Mouse (Mus musculus): ENCODE measurements around the gene Mdm4. TPM values are rescaled to one million over a fixed set of nuclear protein-coding genes. Genes with fewer than 3 reads are reported as not detected.

Mdm4 gene
- polyA plus RNA-seq, 1 experiment from 2014 or later = 36.7 TPM

Small RNA genes lying within 50 kb of the gene (microRNA-seq; reads per million reads assigned to microRNA genes)
- gene Gm44300 = not detected

Other genes with a start within 250 kb of the Mdm4 start
- gene Lrrn2, start 150.3 kb downstream of the Mdm4 start, polyA plus RNA-seq (2015; fragmentation: Nextera tagmentation; extraction: Ambion mirVana) = 3.3 and 4.5 TPM in 2 replicates
- 6.0 and 6.1 TPM in 2 replicates for gene Pik3c2b, start 15.1 kb upstream of the Mdm4 start, polyA plus RNA-seq (2015; fragmentation: Nextera tagmentation; extraction: Ambion mirVana)
- gene Ppp1r15b, start 100.6 kb upstream of the Mdm4 start, polyA plus RNA-seq (2015; fragmentation: Nextera tagmentation; extraction: Ambion mirVana) = 38.0 and 39.2 TPM in 2 replicates
- 6.9 and 7.6 TPM in 2 replicates for gene Plekha6, start 133.6 kb upstream of the Mdm4 start, polyA plus RNA-seq (2015; fragmentation: Nextera tagmentation; extraction: Ambion mirVana)

Data from lung, embryonic 15.5 days (tissue).